Mouse (Mus musculus) fibroblast of lung, adult 2 months (primary cell): ENCODE results near the gene Snrpa.

Experiments used
- DNase-seq: peaks from one replicate; pipeline ENCODE4 v3.0.0-alpha.2; 2011; ENCODE audit warnings: low read depth

Snrpa gene

DNA sequence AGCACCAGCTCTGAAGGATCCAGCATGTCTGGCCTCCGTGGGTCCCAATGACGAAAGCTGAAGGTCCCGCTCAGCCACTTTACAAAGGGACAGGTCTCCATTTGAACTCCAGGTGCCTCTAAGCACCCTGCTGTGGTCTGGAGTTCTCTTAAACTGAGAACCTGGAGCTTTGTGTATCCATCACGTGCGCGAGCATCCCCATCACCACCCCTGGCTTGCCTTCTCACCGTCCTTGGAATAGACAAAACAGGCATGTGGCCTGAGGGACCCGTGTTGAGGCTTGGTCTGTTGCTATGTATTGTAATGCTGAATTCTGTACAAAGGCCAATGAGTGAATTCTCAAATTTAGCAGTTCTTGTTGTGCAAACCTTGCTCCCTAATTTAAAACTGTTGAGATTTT lies 2.7 kb upstream of the Snrpa start:
- no peak for DNase-seq

- DNase-seq: no peak
Measured at GRCm38 (mm10) chr7:27198355-27198754, 2.3 kb upstream of the Snrpa start.

DNA sequence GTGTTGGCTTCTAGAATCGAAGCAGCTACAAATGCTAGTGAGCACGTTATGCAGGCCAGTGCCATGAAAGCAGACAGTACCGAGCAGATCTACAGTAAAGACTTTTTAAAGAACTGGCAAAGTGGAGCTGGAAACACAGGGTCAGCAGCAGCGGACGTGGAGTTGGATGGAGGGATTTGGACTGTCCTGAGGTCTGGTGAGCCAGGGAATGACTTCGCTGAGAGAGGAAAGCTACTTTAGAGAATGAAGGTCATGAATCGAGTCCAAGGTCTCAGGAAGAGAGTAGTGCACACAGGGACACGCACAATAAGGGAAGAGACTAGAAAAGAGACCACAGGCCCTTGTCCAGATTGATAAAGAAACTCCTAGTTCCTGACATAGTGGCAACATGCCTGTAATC lies 1.6 kb upstream of the Snrpa start:
- DNase-seq: no peak

DNA sequence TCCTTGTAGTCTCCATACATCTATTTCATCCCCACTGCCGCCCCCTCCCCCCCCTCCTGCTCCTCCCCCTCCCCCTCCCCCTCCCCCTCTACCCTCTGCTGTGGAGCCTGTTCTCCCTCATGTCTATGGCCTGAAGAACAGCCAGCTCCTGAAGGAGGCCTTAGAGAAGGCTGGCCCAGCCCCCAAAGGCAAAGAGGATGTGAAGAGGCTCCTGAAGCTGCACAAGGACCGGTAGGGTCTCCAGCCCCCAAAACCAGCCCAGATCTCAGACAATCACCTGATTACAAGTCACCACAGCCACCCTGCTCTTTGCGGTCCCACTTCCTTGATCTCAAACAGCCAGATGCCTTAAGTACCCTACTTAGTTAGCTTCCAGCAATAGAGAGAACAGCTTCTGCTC lies 1.1 kb upstream of the Snrpa start:
- DNase-seq: no peak

- DNase-seq: no peak
Measured at GRCm38 (mm10) chr7:27193731-27194130, 2.3 kb downstream of the Snrpa start.

GRCm38 (mm10) chr7:27192434-27192833 lies 3.6 kb downstream of the Snrpa start:
- DNase-seq: no peak

DNA sequence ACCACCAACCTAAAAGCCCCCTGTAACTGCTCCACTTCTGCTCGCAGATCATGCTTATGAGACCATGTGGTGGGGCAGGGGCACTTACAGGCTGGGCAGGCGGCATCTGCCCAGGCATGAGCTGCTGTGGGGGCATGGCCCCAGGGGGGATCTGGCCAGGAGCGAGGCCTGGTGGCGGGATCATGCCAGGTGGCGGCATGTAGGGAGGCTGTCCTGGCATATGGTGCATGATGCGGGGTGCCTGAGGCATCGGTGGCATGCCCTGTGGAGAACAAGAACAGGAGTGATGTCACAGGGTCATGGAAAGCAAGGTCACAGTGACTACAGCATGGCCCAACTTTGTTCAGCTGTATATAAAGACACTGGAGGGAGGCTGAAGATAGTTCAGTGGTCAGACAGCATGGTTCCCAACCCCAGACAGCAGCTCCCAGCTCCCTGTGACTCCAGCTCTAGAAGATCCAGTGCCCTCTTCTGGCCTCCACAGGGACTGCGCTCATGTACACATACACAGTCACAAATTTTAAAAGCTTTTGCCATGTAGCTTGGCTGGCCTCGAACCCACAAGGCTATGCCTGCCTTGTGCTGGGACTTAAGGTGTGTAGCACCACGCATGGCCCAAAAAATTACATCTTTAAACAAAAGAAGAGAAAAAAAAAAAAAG lies 6.7 kb downstream of the Snrpa start:
- no peak for DNase-seq

DNA sequence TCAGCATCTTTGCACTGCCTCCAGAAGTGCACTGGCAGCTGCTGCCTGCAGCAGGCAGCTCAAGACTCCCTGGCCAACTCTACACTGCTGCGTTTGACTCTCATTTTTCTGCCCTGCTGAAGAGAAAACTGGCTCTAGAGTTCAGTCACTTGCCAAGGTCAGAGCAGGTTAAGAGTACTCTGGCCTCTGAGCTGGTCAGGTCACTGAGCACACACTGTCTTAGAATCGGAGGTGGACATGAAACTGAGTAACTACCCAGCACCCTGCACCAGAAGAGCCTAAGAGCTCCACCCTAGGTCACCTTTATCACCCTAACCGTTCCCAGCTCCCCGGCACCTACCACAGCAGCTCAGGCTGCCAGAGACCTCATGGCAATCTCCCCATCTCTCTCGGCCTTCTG lies 10.1 kb downstream of the Snrpa start:
- DNase-seq: no peak

DNA sequence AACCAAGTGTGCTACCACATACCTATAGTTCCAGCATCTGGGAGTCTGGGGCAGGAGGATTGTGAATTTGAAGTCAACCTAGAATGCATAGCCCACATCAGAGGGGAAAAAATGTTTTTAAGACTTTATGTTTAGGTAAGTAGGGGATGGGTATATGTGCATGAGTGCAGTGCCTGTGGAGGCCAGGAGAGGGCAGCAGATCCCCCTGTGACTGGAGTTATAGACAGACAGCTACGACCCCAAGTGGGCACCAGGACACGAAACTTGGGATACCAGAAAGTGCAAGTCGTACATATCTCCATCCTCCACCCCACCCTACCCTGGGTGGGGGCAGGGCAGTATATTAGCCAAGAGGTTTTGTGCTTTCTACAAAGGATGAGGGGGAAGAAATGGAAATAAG lies 11.1 kb downstream of the Snrpa start:
- DNase-seq: no peak

GRCm38 (mm10) chr7:27182498-27182897 lies 13.6 kb downstream of the Snrpa start:
- DNase-seq: no peak

- DNase-seq: no peak
Measured at GRCm38 (mm10) chr7:27180837-27181695, 15.0 kb downstream of the Snrpa start, which contains the start of the genes Gm21983 and Mia. Gm21983 (minus strand) TSS chr7:27181086. Mia (minus strand) TSS chr7:27181157.

DNA sequence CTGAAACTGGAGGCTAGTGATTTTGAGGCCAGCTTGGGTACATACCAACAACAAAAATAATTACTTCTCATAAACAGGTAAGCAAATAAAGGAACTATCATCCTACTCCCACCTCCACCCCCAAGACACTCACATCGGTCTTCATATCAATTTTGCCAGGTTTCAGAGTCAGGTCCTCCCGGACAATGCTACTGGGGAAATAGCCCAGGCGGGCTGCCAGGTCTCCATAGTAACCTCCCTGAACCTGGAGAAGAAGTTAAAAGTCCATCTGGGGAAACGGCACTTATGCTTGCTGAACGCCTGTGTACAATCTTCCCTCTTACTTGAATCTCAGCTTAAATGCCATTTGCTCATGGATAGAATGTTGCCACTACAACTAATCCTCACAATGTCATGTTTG lies 16.0 kb downstream of the Snrpa start:
- no peak for DNase-seq

DNA sequence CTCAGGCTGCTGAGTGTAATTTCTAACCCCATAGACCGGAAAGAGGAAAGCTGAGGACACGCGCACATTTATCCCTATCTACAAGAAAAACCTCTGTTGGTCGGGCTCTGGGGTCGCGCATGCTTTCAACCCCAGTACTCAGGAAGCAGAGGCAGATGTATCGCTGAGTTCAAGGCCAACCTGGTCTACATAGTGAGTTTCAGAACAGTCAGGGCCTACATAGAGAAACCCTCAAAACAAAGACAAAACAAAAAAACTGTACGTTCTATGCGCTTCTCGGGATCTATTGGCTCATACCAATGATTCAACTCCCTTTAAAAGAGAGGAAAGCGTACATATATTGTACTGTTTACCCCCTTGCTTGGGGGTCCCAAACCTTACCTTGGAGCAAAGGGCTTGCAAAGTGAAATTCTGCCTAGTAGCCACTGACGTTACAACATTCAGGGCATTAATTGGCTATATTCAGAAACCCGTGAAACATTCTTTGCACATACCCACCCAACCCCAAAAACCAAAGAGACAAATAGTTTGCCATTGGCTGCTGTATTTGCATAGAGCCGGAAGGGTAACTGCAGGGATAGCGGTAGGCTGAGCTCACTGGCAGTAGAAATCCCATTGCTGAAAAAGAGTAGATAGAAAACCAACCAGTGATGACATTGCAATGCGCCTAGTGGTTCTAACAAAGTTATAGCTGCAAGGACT lies 16.7 kb downstream of the Snrpa start:
- no peak for DNase-seq

GRCm38 (mm10) chr7:27178324-27179216 lies 17.5 kb downstream of the Snrpa start, which contains the start of gene Rab4b:
Rab4b (minus strand) TSS chr7:27178896.
- peak; percentile 100 for DNase-seq

GRCm38 (mm10) chr7:27177942-27178323 lies 18.1 kb downstream of the Snrpa start:
- no peak for DNase-seq

GRCm38 (mm10) chr7:27174896-27175295 lies 21.2 kb downstream of the Snrpa start:
- DNase-seq: no peak

DNA sequence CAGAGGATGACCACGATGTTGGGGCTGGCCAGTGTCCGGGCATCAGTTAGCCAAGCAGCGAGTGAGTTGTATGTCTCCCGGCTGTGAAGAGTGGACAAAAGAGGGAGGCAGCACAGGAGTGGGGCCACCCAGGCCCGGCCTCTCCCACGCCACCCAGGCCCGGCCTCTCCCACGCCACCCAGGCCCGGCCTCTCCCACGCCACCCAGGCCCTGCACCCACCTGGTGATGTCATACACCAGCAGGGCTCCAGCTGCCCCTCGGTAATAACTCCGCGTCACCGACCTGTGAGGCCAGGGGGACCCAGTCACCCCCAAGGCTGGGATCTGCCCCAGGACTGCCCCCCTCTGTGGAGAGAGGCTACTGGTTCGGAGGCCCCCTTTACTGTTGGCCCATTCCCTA lies 21.6 kb downstream of the Snrpa start:
- DNase-seq: no peak

GRCm38 (mm10) chr7:27170981-27171380 lies 25.1 kb downstream of the Snrpa start:
- no peak for DNase-seq

DNA sequence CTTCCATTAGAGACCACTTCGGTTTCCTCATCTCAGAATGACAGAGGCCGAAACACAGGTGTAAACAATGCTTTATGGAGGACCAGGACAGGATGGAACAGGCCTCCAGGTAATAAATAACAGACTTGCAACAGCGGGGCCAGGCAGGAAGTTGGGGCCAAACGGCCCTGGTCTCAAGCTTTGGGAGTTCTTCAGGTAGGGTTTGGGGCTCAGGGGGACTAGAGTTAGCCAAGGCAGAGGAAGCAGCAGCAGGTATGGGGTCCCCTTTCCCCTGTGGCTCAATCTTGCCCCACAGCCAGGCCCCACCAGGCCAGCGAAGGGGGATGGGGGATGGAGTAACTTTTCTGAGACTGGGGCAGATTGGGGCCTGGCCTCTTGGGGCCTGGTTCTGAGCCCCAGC lies 27.7 kb downstream of the Snrpa start:
- DNase-seq: no peak

GRCm38 (mm10) chr7:27167475-27168094 lies 28.5 kb downstream of the Snrpa start:
- DNase-seq: no peak
